Mouse (Mus musculus) ES-E14 (cell line): ENCODE data around the gene Ddt.

Experiments used
- CHD2 ChIP-seq: IDR thresholded peaks from 2 replicates; pipeline ENCODE4 v1.6.1; 2014; ENCODE audit warnings: mild to moderate bottlenecking, low read depth, low read length, inconsistent platforms
- HCFC1 ChIP-seq: IDR thresholded peaks from 2 replicates; pipeline ENCODE4 v1.6.1; 2012; ENCODE audit warnings: low read length, inconsistent platforms, borderline replicate concordance; ENCODE audit not compliant: insufficient read depth
- MAFK ChIP-seq: IDR thresholded peaks from 2 replicates; pipeline ENCODE4 v1.6.1; 2014; ENCODE audit warnings: mild to moderate bottlenecking, low read depth, low read length, inconsistent platforms; ENCODE audit not compliant: insufficient read depth
- ZNF384 ChIP-seq: IDR thresholded peaks from 2 replicates; pipeline ENCODE4 v1.6.1; 2012; ENCODE audit warnings: low read depth, low read length, inconsistent platforms

GRCm38 (mm10) chr10:75760311-75760710 lies 12.9 kb downstream of the Ddt start:
- TF ChIP-seq ZNF384 (no peak), MAFK (no peak), HCFC1 (no peak), CHD2 (no peak)
